Mouse (Mus musculus) heart, postnatal 14 days (tissue): Measurements from ENCODE around the gene BC016579. TPM values are rescaled to one million over a fixed set of nuclear protein-coding genes. Genes with fewer than 3 reads are reported as not detected.

Experiments
- DNase-seq, 2 experiments: peaks; one replicate each; pipeline ENCODE4 v3.0.0; 2021 to 2022
- intact Hi-C: fragments of 180-260 bp; cut with DNase I; formaldehyde crosslinking; loops from one replicate; pipeline ENCODE4 v1.15.1; 2025
- total RNA-seq, 2 experiments: library from RNA; stranded (reverse); gene quantifications; 2 replicates each; pipeline ENCODE4 v1.2.3; 2021

Gene BC016579
- total RNA-seq, 2 experiments from 2014 or later: not detected

GRCm38 (mm10) chr16:45644380-45644779 is 9.5 kb downstream of the BC016579 start:
- intact Hi-C loops: no loop called here
- DNase-seq: peak in 1 of 2 experiments; percentile 17

- intact Hi-C loops: no loop called here
- no peak for DNase-seq
These were observed 9.9 kb downstream of the BC016579 start for GRCm38 (mm10) chr16:45643944-45644343.

- intact Hi-C loops: no loop called here
These were observed 12.6 kb downstream of the BC016579 start for GRCm38 (mm10) chr16:45641301-45641700.

GRCm38 (mm10) chr16:45640070-45640762 is 13.7 kb downstream of the BC016579 start:
- intact Hi-C loops: no loop called here
- DNase-seq: no peak

More at GRCm38 (mm10) chr16:45641301-45641700, 12.6 kb downstream of the BC016579 start:
- DNase-seq: no peak

GRCm38 (mm10) chr16:45635826-45636225 is 18.0 kb downstream of the BC016579 start:
- intact Hi-C loops: no loop called here

GRCm38 (mm10) chr16:45632420-45632819 is 21.4 kb downstream of the BC016579 start:
- intact Hi-C loops: no loop called here
- no peak for DNase-seq

More at GRCm38 (mm10) chr16:45635826-45636225, 18.0 kb downstream of the BC016579 start:
- no peak for DNase-seq

GRCm38 (mm10) chr16:45630347-45630960 is 23.4 kb downstream of the BC016579 start:
- peak; percentile 55 to 78 for DNase-seq
- intact Hi-C loops: no loop called here

GRCm38 (mm10) chr16:45629497-45630105 is 24.3 kb downstream of the BC016579 start:
- intact Hi-C loops: loop anchor here (2.0 to 10.0 kb wide), 4 partner anchors 47 to 433 kb away; no protein-coding TSS in a partner anchor
- no peak for DNase-seq

GRCm38 (mm10) chr16:45625342-45625741 is 28.5 kb downstream of the BC016579 start:
- DNase-seq: no peak
- intact Hi-C loops: loop anchor here (5.0 to 10.0 kb wide), 3 partner anchors 43 to 341 kb away; no protein-coding TSS in a partner anchor

GRCm38 (mm10) chr16:45624791-45625190 is 29.1 kb downstream of the BC016579 start:
- intact Hi-C loops: loop anchor here (5.0 to 10.0 kb wide), 3 partner anchors 42 to 340 kb away; no protein-coding TSS in a partner anchor
- DNase-seq: no peak

- intact Hi-C loops: loop anchor here (10.0 kb wide), 1 partner anchor 338 kb away; no protein-coding TSS in a partner anchor
- no peak for DNase-seq
These were observed 30.6 kb downstream of the BC016579 start for GRCm38 (mm10) chr16:45623230-45623629.

GRCm38 (mm10) chr16:45619751-45620375 is 34.0 kb downstream of the BC016579 start:
- no peak for DNase-seq
- intact Hi-C loops: loop anchor here (10.0 kb wide), 1 partner anchor 335 kb away; no protein-coding TSS in a partner anchor

GRCm38 (mm10) chr16:45615944-45616343 is 37.9 kb downstream of the BC016579 start:
- no peak for DNase-seq
- intact Hi-C loops: no loop called here

- intact Hi-C loops: no loop called here
These were observed 40.6 kb downstream of the BC016579 start for GRCm38 (mm10) chr16:45613247-45613646.

GRCm38 (mm10) chr16:45610267-45610666 is 43.6 kb downstream of the BC016579 start, which contains the start of gene Gcsam:
TSS of gene Gcsam (plus strand) at chr16:45610380.
- no peak for DNase-seq
- intact Hi-C loops: no loop called here

More at GRCm38 (mm10) chr16:45613247-45613646, 40.6 kb downstream of the BC016579 start:
- no peak for DNase-seq

- peak in 1 of 2 experiments; percentile 26 for DNase-seq
- intact Hi-C loops: loop anchor here (5.0 kb wide), 1 partner anchor 412 kb away; no protein-coding TSS in a partner anchor
These were observed 44.6 kb downstream of the BC016579 start for GRCm38 (mm10) chr16:45609300-45609699.

- intact Hi-C loops: loop anchor here (5.0 kb wide), 1 partner anchor 411 kb away; no protein-coding TSS in a partner anchor
- peak in 1 of 2 experiments; percentile 14 for DNase-seq
These were observed 45.4 kb downstream of the BC016579 start for GRCm38 (mm10) chr16:45608481-45608954.

GRCm38 (mm10) chr16:45595494-45595893 is 58.4 kb downstream of the BC016579 start:
- intact Hi-C loops: no loop called here

GRCm38 (mm10) chr16:45593656-45594055 is 60.2 kb downstream of the BC016579 start:
- DNase-seq: no peak
- intact Hi-C loops: no loop called here

More at GRCm38 (mm10) chr16:45595494-45595893, 58.4 kb downstream of the BC016579 start:
- DNase-seq: no peak

- intact Hi-C loops: loop anchor here (5.0 kb wide), 1 partner anchor 45 kb away; no protein-coding TSS in a partner anchor
- DNase-seq: peak; percentile 3 to 6
These were observed 71.4 kb downstream of the BC016579 start for GRCm38 (mm10) chr16:45582512-45582911.
